Mouse (Mus musculus): Measurements from ENCODE around the gene Pan2. TPM values are rescaled to one million over a fixed set of nuclear protein-coding genes. Genes with fewer than 3 reads are reported as not detected.

The Pan2 gene
- polyA plus RNA-seq, 1 experiment from 2014 or later = 27.8 TPM

DNA sequence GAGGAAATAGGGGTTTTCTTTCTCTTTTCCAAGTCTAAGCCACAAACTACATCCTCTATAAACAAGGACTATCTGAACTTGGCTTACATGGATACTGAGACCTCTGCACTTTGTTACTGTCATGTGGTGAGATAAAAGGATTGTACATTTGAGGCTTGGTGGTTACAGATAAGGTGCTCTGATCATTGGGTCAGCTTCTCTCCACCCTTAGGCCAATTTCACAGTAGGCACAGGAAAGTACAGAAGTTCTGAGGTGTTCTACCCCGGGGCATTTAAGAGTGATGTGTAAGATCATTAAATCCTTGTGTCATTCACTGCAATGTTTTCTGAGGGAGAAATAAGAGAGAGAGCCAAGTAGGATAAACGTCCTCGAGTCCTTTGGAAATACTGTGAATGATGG lies 33.5 kb downstream of the Pan2 start:
- Histone ChIP-seq H3K9ac (ENCODE audit: low read depth, low read length) (peak overlapping the region; percentile 57), H3K9me3 (ENCODE audit: control insufficient read depth, low read length) (no peaks in the 10 kb centered on the region), H3K4me2 (peak overlapping the region; percentile 82), H3K4me3 (ENCODE audit: low read depth, low read length) (peak overlapping the region; percentile 75), H3K27me3 (replicated peaks; ENCODE audit: control insufficient read depth, insufficient read depth, low read length) (no peaks in the 10 kb centered on the region), H3K27ac (ENCODE audit: low read depth, low read length) (peak overlapping the region; percentile 78), H3K36me3 (ENCODE audit: control insufficient read depth, insufficient read depth, low read length) (0 out of 2 replicates have a peak, but pooled peaks cover 3% of the 10 kb centered on the region), H3K4me1 (replicated peaks; ENCODE audit: control insufficient read depth, insufficient read depth, low read length) (peaks cover 50% of the 10 kb centered on the region)
- WGBS = 61% methylated on average over 3 of the region's 3 CpGs
- ATAC-seq (replicated peaks; ENCODE audit: low FRiP score) = peak; percentile 50
- DNase-seq (ENCODE audit: low spot score) = no peak

DNA sequence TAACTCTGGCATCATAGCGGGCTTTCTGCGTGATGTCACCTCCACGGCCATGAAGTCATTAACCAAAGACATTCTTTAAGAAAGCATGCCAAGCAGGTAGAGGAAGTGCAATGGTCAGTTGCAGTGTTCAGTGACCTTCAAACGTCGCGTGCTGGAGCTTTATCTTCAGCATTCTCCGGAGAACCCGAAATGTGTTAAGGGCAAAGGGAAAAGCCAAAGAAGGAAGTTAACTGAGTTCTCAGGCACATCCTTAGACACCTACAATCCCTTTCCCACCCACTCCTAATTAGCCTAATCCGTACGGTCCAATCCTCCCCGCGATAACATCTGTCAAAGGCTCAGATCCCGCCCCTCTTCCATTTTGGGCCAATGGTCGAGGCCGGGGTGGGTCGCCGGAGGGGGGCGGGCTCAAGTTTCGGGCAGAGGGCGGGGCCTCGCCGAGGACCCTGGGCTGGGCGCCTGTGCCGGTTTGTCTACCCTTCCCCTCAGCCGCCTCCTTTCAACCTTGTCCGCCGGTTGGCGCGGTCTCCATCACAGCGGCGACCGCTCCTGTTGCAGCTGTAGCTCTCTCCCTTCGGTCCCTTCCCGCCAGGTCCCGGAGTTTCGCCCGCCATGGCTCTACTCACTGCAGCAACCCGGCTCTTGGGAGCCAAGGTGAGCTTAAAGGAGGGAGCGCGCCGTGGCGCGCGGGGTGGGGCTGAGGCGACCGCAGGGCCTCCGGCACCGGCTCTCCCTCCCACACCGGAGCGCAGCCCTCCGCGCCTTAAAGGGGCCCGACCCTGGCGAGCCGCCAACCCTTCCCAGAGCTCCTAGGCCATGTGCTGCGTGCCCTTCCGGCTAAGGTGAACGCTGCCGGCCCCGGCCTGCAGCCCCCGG lies 34.4 kb downstream of the Pan2 start, which contains the start of gene Cs:
Gene Cs, plus strand, starts transcription at position 429 of the 876 bp plus-strand sequence.
- ATAC-seq (replicated peaks; ENCODE audit: low FRiP score) (peak; percentile 93), DNase-seq (ENCODE audit: low spot score) (peak; percentile 97)
- Histone ChIP-seq H3K4me3 (ENCODE audit: low read depth, low read length) (peak within 1 kb of the TSS; percentile 75), H3K36me3 (ENCODE audit: control insufficient read depth, insufficient read depth, low read length) (0 out of 2 replicates have a peak, but pooled peaks cover 3% of the 10 kb centered on the region), H3K27me3 (replicated peaks; ENCODE audit: control insufficient read depth, insufficient read depth, low read length) (no peaks in the 10 kb centered on the region), H3K9ac (ENCODE audit: low read depth, low read length) (peak within 1 kb of the TSS; percentile 73), H3K27ac (ENCODE audit: low read depth, low read length) (peak within 1 kb of the TSS; percentile 78), H3K4me1 (replicated peaks; ENCODE audit: control insufficient read depth, insufficient read depth, low read length) (peaks cover 53% of the 10 kb centered on the region), H3K9me3 (ENCODE audit: control insufficient read depth, low read length) (no peaks in the 10 kb centered on the region), H3K4me2 (peak within 1 kb of the TSS; percentile 82)
- WGBS = 1% methylated on average over 61 of the region's 61 CpGs

DNA sequence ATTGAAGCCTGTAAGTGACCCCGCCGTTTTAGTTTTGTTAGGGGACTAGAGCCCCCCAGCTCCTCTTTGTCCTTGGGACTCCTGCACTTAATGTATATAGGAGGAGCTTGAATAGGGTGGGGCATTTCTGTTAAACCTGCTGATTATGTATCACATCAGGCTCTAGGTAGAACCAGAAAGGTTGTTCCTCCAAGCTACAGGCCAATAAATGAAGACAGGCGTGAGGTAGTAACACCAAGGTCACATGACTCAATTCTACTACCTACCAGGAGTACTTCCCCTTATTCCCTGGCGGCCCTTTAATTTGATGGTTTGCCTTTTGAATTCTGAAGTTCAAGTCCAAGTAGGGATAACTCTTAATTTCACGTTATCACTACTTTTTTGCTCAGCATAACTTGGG lies 35.3 kb downstream of the Pan2 start:
- Histone ChIP-seq H3K4me1 (replicated peaks; ENCODE audit: control insufficient read depth, insufficient read depth, low read length) (peaks cover 54% of the 10 kb centered on the region), H3K4me3 (ENCODE audit: low read depth, low read length) (peak overlapping the region; percentile 75), H3K36me3 (ENCODE audit: control insufficient read depth, insufficient read depth, low read length) (0 out of 2 replicates have a peak, but pooled peaks cover 3% of the 10 kb centered on the region), H3K27me3 (replicated peaks; ENCODE audit: control insufficient read depth, insufficient read depth, low read length) (no peaks in the 10 kb centered on the region), H3K9ac (ENCODE audit: low read depth, low read length) (peak overlapping the region; percentile 73), H3K4me2 (peak overlapping the region; percentile 82), H3K27ac (ENCODE audit: low read depth, low read length) (peak overlapping the region; percentile 78), H3K9me3 (ENCODE audit: control insufficient read depth, low read length) (no peaks in the 10 kb centered on the region)
- 0 out of 2 replicates have a peak, but pooled peaks have one; percentile 9 for ATAC-seq (replicated peaks; ENCODE audit: low FRiP score)
- 12% methylated on average over 5 of the region's 5 CpGs for WGBS
- DNase-seq (ENCODE audit: low spot score) = no peak

DNA sequence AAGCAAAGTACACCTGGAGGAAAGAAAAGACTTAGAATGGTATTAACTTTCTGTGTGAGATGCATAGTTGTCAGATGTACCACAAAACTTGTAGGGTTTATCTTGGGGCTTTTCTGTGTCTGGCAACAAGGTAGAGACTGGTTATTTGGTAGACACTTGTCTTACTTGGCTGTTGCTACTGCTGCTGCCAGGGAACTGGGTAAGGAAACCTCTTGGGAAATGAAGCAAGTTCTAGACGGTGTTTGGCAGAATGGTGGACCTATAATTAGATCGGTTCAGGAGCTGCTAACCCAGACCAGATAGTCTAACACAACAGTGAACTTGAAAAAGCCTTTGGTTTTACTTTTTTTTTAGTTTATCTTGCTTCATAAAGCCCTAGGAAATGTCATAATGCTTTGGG lies 35.8 kb downstream of the Pan2 start:
- 68% methylated on average over 2 of the region's 2 CpGs for WGBS
- peak overlapping the region; percentile 73 for H3K9ac ChIP-seq (ENCODE audit: low read depth, low read length)
- DNase-seq (ENCODE audit: low spot score) = no peak
- H3K36me3 ChIP-seq (ENCODE audit: control insufficient read depth, insufficient read depth, low read length) = 0 out of 2 replicates have a peak, but pooled peaks cover 3% of the 10 kb centered on the region
- H3K27me3 ChIP-seq (replicated peaks; ENCODE audit: control insufficient read depth, insufficient read depth, low read length) = no peaks in the 10 kb centered on the region
- peak overlapping the region; percentile 82 for H3K4me2 ChIP-seq
- H3K4me3 ChIP-seq (ENCODE audit: low read depth, low read length) = peak overlapping the region; percentile 75
- ATAC-seq (replicated peaks; ENCODE audit: low FRiP score) = no peak
- H3K9me3 ChIP-seq (ENCODE audit: control insufficient read depth, low read length) = no peaks in the 10 kb centered on the region
- H3K27ac ChIP-seq (ENCODE audit: low read depth, low read length) = 0 out of 2 replicates have a peak overlapping the region, but pooled peaks have one; percentile 78
- H3K4me1 ChIP-seq (replicated peaks; ENCODE audit: control insufficient read depth, insufficient read depth, low read length) = peaks cover 59% of the 10 kb centered on the region

DNA sequence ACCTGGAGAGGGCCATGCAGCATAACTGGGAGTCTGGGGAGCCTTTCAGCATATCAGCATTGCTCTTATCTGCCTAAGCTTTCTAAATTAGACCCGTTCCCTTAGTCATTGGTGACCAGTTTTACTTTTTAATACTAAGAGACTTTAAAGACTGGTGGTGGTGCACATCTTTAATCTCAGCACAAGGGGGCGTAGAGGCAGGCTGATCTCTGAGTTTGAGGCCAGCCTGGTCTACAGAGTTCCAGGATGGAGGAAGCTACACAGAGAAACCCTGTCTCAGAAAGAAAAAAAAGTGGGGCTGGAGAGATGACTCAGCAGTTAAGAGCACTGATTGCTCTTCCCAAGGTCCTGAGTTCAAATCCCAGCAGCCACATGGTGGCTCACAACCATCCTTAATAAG lies 37.1 kb downstream of the Pan2 start:
- Histone ChIP-seq H3K4me1 (replicated peaks; ENCODE audit: control insufficient read depth, insufficient read depth, low read length) (peaks cover 61% of the 10 kb centered on the region), H3K27me3 (replicated peaks; ENCODE audit: control insufficient read depth, insufficient read depth, low read length) (no peaks in the 10 kb centered on the region), H3K4me2 (peak overlapping the region; percentile 82), H3K36me3 (ENCODE audit: control insufficient read depth, insufficient read depth, low read length) (0 out of 2 replicates have a peak, but pooled peaks cover 3% of the 10 kb centered on the region), H3K4me3 (ENCODE audit: low read depth, low read length) (no peak overlapping the region), H3K27ac (ENCODE audit: low read depth, low read length) (no peak overlapping the region), H3K9ac (ENCODE audit: low read depth, low read length) (no peak overlapping the region), H3K9me3 (ENCODE audit: control insufficient read depth, low read length) (no peaks in the 10 kb centered on the region)
- ATAC-seq (replicated peaks; ENCODE audit: low FRiP score) (no peak), DNase-seq (ENCODE audit: low spot score) (no peak)
- WGBS = 56% methylated on average over 2 of the region's 2 CpGs

DNA sequence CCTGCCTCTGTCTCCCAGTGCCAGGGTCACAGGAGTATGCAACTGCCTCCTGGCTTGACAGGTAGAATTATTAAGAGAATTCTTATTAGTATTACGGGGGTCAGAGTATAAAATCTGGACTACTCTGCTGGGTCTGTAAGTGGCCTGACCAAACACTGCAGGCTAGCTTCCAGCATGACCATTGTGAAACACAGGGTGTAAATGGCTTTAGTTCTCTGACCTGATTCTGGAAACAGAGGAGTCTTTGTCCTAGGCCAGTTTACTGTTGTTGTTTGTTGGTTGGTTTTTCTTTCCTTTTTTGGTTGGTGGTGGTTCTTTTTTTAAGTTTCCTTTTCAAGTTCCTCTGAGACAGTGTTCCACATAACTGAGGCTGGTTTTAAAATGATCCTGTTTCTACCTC lies 40.3 kb downstream of the Pan2 start:
- Histone ChIP-seq H3K27me3 (replicated peaks; ENCODE audit: control insufficient read depth, insufficient read depth, low read length) (no peaks in the 10 kb centered on the region), H3K9ac (ENCODE audit: low read depth, low read length) (no peak overlapping the region), H3K4me3 (ENCODE audit: low read depth, low read length) (no peak overlapping the region), H3K36me3 (ENCODE audit: control insufficient read depth, insufficient read depth, low read length) (0 out of 2 replicates have a peak, but pooled peaks cover 3% of the 10 kb centered on the region), H3K9me3 (ENCODE audit: control insufficient read depth, low read length) (no peaks in the 10 kb centered on the region), H3K4me2 (no peak overlapping the region), H3K27ac (ENCODE audit: low read depth, low read length) (peak overlapping the region; percentile 41; the same call in 1 of the 2 replicates), H3K4me1 (replicated peaks; ENCODE audit: control insufficient read depth, insufficient read depth, low read length) (peaks cover 44% of the 10 kb centered on the region)
- WGBS = 94% methylated on average over 1 of the region's 1 CpGs
- DNase-seq (ENCODE audit: low spot score) (no peak), ATAC-seq (replicated peaks; ENCODE audit: low FRiP score) (no peak)

DNA sequence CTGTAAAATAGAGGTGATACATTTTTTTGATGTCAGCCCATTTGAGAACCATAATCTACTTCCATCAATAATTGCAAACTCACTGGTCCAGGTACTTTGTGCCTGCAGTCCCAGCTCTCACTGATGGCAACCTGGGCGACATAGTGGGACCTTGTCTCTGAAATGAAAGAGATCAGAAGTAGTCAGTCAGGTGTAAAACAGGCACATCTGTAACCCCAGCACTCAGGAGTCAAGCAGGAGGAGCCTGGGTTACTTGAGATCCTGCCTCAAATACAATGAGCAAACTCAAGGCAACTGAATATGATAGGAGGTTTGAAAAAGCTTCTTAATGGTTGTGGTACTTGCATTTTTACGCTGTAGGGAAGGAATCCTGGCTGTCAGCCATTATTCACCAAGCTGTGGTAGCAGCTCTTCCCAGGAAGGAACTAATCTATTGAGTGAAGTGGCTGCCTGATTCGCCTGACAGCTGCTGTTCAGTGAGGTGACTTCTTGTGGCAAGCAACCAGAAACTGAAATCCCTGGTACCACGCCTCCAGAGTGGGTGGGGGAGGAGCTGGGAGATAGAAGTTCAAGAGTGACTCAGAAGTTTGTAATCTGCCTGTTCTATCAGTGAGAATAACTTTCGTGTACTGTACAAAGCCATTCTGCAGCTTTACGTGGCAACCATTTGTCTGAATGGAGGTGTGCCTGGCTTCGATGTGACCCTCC lies 41.6 kb downstream of the Pan2 start:
- DNase-seq (ENCODE audit: low spot score) (peak; percentile 55), ATAC-seq (replicated peaks; ENCODE audit: low FRiP score) (peak; percentile 83)
- 28% methylated on average over 7 of the region's 7 CpGs for WGBS
- Histone ChIP-seq H3K9me3 (ENCODE audit: control insufficient read depth, low read length) (no peaks in the 10 kb centered on the region), H3K27ac (ENCODE audit: low read depth, low read length) (peak overlapping the region; percentile 77), H3K36me3 (ENCODE audit: control insufficient read depth, insufficient read depth, low read length) (0 out of 2 replicates have a peak, but pooled peaks cover 4% of the 10 kb centered on the region), H3K4me2 (peak overlapping the region; percentile 60), H3K4me3 (ENCODE audit: low read depth, low read length) (peak overlapping the region; percentile 14), H3K27me3 (replicated peaks; ENCODE audit: control insufficient read depth, insufficient read depth, low read length) (no peaks in the 10 kb centered on the region), H3K4me1 (replicated peaks; ENCODE audit: control insufficient read depth, insufficient read depth, low read length) (peaks cover 31% of the 10 kb centered on the region), H3K9ac (ENCODE audit: low read depth, low read length) (no peak overlapping the region)

DNA sequence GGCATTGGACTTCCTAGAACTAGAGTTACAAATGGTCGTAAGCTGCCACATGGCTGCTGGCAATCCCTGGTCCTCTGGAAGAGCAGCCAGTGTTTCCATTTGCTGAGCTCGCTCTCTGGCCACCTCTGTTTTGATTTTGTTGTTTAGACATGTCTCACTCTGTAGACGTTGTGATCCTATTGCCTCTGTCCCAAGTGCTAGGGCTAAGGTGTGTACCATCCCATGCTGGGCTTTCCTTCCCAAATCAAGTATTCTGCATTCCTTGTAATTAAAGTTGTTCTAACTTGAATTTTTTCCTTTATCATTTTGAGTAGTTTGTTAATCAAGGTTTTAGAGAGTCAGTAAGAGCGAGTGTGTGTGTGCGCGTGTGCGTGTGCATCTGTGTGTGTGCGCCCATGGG lies 44.4 kb downstream of the Pan2 start:
- Histone ChIP-seq H3K9ac (ENCODE audit: low read depth, low read length) (no peak overlapping the region), H3K4me3 (ENCODE audit: low read depth, low read length) (no peak overlapping the region), H3K36me3 (ENCODE audit: control insufficient read depth, insufficient read depth, low read length) (peaks cover 23% of the 10 kb centered on the region), H3K9me3 (ENCODE audit: control insufficient read depth, low read length) (no peaks in the 10 kb centered on the region), H3K4me1 (replicated peaks; ENCODE audit: control insufficient read depth, insufficient read depth, low read length) (peaks cover 17% of the 10 kb centered on the region), H3K4me2 (no peak overlapping the region), H3K27ac (ENCODE audit: low read depth, low read length) (no peak overlapping the region), H3K27me3 (replicated peaks; ENCODE audit: control insufficient read depth, insufficient read depth, low read length) (no peaks in the 10 kb centered on the region)
- DNase-seq (ENCODE audit: low spot score) (no peak), ATAC-seq (replicated peaks; ENCODE audit: low FRiP score) (no peak)
- WGBS = 89% methylated on average over 8 of the region's 8 CpGs

Data from liver, embryonic 11.5 days (tissue).